Mouse (Mus musculus): Measurements from ENCODE around the gene Ptpru.

Ptpru gene

GRCm38 (mm10) chr4:131778616-131779275, 59.3 kb downstream of the Ptpru start:
- peak; percentile 63 for DNase-seq

GRCm38 (mm10) chr4:131771384-131771783, 66.7 kb downstream of the Ptpru start:
- DNase-seq: no peak

GRCm38 (mm10) chr4:131763911-131764310, 74.2 kb downstream of the Ptpru start:
- DNase-seq: no peak

GRCm38 (mm10) chr4:131763479-131763878, 74.6 kb downstream of the Ptpru start:
- DNase-seq: no peak

- DNase-seq: no peak
These were observed 75.8 kb downstream of the Ptpru start for GRCm38 (mm10) chr4:131762211-131762784.

- DNase-seq: no peak
These were observed 85.8 kb downstream of the Ptpru start for GRCm38 (mm10) chr4:131752204-131752837.

- DNase-seq: no peak
These were observed 86.5 kb downstream of the Ptpru start for GRCm38 (mm10) chr4:131751561-131751960.

GRCm38 (mm10) chr4:131749802-131750201, 88.3 kb downstream of the Ptpru start:
- no peak for DNase-seq

GRCm38 (mm10) chr4:131744685-131745043, 93.4 kb downstream of the Ptpru start:
- DNase-seq: no peak

- no peak for DNase-seq
These were observed 94.0 kb downstream of the Ptpru start for GRCm38 (mm10) chr4:131743831-131744684.

GRCm38 (mm10) chr4:131743031-131743430, 95.1 kb downstream of the Ptpru start:
- DNase-seq: no peak

- no peak for DNase-seq
These were observed 97.5 kb downstream of the Ptpru start for GRCm38 (mm10) chr4:131740621-131741020.

- DNase-seq: no peak
These were observed 109.5 kb downstream of the Ptpru start for GRCm38 (mm10) chr4:131728628-131729027.

GRCm38 (mm10) chr4:131723415-131724080, 114.5 kb downstream of the Ptpru start:
- DNase-seq: peak; percentile 61

- DNase-seq: peak; percentile 7
These were observed 115.8 kb downstream of the Ptpru start for GRCm38 (mm10) chr4:131722121-131722841.

GRCm38 (mm10) chr4:131719151-131719550, 118.9 kb downstream of the Ptpru start:
- DNase-seq: no peak
